Mouse (Mus musculus) kidney, adult 8-10 months (tissue): ENCODE measurements around the gene Adamts17.

Experiments used
- DNase-seq, 2 experiments: peaks; one replicate each; pipeline ENCODE4 v3.0.0; 2022

Gene Adamts17

GRCm38 (mm10) chr7:67110551-67111159 lies 271.1 kb downstream of the Adamts17 start:
- peak in 1 of 2 experiments; percentile 1 for DNase-seq

DNA sequence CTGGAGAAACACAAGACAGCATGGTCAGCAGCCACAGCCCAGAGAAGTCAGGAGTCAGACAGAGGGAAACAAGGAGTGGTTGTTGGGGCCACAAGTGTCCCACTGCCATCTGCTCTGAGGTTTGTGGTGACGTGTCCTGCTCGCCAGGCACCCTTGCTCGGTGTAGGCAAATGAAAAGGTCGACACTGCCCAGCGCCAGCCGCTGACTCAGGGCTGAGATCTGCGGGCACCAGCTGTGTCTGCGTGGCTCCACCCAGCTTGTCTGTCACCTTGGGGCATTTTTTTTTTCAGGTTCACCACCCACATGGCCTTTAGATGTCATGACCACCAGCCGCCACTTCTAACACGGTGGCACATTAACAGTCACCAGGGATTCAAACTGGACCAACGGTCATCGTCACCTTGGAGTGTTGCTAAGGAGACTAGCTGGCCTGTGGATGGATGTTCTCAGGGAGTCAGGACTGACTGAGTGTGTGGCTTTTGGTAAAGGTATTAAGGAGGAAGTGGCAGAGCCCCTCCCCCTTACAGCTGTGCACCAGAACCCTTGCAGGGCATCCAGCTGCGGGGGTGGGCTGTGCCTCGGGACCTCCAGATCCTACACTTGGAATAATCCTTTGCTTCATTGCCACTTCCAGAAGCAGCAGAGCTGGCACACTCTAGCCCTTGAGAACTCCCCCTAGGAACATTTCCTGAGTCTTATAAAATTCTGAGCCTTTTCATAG lies 273.1 kb downstream of the Adamts17 start:
- DNase-seq = peak in 1 of 2 experiments; percentile 12

DNA sequence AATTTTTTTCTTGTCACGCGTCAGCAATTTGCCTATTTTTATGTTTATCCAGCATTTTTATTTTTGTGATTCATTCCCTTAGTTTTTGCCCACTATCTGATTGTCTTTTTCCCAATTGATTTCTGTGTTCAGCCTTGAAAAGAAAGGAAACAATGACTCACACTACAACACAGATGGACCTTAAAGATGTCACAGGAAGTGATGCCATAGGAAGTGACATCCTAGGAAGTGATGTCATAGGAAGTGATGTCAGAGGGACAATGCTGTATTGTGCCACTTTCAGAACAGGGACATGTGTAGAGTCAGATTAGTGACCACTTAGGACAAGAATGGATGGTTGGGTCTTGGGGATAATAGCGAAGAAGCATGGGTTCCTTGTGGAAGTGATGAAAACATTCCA lies 274.5 kb downstream of the Adamts17 start:
- no peak for DNase-seq

GRCm38 (mm10) chr7:67115056-67115455 lies 275.5 kb downstream of the Adamts17 start:
- no peak for DNase-seq

DNA sequence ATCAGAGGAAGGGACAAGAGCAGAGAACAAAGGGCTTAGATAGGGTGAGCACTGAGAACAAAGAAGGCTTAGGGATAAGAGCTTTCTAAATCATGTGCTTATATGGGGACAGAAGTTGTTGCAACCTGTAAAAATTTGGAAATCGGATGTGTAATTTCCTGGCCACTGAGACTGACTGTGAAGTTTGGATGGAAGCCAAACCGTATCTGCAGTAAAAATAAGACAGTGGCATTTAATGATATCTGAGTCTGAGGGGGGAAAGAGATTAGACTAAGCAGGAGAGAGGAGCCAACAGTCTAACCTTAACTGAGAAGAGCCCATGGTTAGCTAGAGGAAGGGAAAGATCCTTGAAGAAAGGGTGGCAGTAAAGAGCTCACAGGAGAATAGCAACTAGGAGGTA lies 295.6 kb downstream of the Adamts17 start:
- no peak for DNase-seq

- DNase-seq = no peak
Measured at GRCm38 (mm10) chr7:67142347-67143015, 302.9 kb downstream of the Adamts17 start.

DNA sequence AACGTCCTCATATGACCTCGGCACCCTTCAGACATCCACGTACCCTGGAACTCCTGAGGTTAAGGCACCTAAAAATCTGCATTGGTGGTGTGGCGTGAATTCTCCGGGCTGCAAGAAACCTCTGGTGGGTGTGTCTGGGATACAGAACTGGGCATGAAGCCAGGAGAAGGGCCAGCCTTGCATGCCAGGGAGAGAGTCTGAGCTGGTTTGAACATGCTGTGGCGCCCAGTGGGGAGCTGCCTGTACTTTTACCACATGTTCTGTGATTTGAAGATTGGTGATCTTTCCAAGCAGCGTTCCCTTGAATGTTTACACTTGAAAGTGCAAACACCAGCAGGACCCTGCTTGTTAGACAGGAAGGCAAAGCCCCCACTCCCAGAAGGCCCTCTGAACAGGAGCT lies 306.2 kb downstream of the Adamts17 start:
- peak; percentile 4 to 5 for DNase-seq

DNA sequence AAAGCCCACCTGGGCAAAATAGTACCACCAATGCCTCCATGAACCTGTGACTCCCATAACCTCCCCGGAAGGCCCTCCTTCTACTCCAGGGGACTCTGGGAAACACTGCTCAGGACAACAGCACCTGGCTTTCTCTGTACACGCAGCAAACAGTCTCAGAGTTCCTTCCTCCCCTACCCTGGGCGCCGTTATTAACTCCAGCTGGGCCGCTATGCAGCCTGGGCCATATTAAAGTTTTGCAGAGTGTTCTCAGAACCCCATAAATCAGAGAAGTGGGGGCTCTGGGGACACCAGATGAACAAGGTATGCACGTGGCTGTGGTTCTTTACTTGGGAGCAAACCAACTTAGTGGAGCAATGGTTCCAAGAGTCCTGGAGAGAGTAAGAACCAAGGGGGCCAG lies 306.6 kb downstream of the Adamts17 start:
- no peak for DNase-seq

DNA sequence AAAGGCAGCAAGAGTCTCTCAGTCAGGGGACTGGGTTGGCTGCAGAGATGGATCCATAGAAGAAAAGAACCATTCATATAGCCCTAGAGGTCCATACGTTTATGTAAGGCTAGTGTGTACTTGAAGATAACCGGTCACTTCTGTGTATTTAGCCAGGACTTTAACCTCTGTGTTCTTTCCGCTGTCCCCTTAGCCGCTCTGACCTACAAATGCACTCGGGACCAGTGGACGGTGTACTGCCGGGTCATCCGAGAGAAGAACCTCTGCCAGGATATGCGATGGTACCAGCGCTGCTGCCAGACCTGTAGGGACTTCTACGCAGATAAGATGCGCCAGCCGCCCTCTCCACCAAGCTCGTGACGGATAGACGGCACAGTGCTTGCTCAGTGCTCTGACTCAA lies 310.2 kb downstream of the Adamts17 start:
- DNase-seq = no peak

DNA sequence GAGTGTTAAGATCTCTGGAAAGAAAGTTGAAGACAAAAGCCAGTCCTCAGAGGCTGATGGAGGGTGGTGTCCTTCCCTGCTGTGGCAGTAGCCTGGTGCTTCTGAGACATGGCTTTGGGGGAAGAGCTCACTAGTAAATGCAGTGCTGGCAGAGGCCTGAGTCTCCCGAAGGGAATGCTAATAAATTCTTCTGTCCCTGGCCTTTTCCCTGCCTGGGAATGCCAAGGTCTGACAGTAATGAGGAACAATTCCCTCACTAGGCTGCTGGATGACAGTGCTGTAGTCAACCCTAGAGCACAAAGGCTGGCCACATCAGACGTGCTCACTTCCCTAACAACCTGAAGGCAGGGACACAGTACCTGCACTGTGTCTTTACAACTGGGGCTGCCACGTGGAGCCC lies 313.1 kb downstream of the Adamts17 start:
- DNase-seq = no peak

DNA sequence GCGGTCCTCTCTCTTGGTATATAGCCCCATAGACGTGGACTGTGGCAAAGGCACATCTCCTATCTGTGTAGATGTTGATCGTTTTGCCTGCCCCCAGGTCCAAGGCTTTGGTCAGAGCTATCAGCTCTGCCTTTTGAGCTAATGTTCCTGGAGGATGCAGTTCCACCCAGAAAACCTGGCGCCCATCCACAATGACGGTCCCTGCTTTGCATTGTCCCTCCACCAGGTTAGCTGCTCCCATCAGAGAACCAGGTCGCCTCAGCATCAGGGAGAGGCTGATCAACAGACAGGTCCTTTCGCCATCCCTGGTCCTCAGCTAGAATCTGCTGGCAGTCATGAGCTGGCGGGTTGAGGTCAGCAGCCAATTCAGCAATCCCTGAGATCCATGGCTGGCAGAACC lies 322.6 kb downstream of the Adamts17 start:
- no peak for DNase-seq

DNA sequence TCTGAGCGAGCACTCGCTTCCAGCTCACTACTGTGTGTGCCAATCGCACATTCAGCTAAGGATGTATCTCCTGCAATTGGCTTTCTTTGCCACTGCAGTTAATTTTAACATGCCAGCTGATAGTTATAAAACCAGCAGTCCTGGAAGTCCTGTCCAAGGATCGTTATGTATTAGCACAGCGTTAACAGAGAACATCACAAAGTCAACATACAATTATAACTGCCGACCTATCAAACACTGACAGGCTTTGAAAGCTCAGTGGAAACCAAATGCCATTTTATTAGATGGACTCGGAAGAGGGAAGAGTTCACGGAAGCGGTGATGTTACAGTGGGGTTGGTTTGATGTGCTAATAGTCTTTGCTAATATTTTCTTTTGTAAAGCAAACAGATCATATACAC lies 328.8 kb downstream of the Adamts17 start:
- no peak for DNase-seq

GRCm38 (mm10) chr7:67168763-67169569 lies 329.4 kb downstream of the Adamts17 start:
- DNase-seq = no peak

GRCm38 (mm10) chr7:67173522-67174195 lies 334.1 kb downstream of the Adamts17 start:
- DNase-seq = no peak

DNA sequence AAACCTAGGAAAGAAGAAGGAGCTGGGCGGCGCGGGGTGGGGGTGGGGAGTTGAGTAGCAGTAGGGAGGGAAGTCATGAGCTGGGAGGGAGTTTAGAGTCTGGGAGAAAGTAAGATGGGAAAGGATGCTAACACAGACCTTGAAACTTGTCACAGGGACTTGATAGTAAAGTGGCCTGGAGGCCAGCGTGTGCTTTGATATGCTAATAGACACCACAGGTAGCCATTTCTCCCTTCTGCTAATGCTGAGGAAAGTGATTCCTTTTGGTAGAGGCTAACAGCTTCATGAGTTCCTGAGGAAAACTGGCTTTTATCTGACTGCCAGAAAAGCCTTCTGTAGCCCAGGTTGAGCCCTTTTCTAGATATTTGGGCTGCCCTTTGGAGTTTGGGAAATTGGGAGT lies 344.3 kb downstream of the Adamts17 start:
- no peak for DNase-seq

DNA sequence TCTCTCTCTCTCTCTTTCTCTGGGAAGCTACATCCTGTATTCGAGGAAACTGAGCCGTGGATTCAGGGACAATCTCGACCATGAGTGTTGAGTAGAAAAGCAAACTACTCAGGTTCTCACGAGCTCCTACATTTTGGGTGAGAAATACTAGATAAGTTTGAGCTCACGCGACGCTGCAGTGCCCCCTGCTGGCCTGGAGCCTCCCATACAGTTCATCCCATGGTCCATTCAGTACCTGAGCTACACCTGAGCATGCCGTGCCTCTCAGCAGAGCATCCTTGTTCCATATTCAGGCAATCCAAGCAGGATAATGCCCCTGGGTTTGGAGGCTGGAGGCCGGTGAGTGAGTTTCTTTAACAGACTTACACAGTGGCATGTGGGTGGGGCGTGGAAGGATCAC lies 359.9 kb downstream of the Adamts17 start:
- peak; percentile 44 to 72 for DNase-seq
